Mouse (Mus musculus) layer of hippocampus, postnatal 14 days (tissue): ENCODE measurements around the gene Asic2. TPM values are rescaled to one million over a fixed set of nuclear protein-coding genes. Genes with fewer than 3 reads are reported as not detected.

ENCODE experiments used
- DNase-seq, 2 experiments: peaks; one replicate each; pipeline ENCODE4 v3.0.0; 2021 to 2022; ENCODE audit warnings: low spot score in 2 of 2, mixed read lengths in 1 of 2
- total RNA-seq, 2 experiments: library from RNA; stranded (reverse); gene quantifications; 2 replicates each; pipeline ENCODE4 v1.2.3; 2021

Asic2 gene
- total RNA-seq, 2 experiments from 2014 or later, result 56.0 to 64.3 TPM

DNA sequence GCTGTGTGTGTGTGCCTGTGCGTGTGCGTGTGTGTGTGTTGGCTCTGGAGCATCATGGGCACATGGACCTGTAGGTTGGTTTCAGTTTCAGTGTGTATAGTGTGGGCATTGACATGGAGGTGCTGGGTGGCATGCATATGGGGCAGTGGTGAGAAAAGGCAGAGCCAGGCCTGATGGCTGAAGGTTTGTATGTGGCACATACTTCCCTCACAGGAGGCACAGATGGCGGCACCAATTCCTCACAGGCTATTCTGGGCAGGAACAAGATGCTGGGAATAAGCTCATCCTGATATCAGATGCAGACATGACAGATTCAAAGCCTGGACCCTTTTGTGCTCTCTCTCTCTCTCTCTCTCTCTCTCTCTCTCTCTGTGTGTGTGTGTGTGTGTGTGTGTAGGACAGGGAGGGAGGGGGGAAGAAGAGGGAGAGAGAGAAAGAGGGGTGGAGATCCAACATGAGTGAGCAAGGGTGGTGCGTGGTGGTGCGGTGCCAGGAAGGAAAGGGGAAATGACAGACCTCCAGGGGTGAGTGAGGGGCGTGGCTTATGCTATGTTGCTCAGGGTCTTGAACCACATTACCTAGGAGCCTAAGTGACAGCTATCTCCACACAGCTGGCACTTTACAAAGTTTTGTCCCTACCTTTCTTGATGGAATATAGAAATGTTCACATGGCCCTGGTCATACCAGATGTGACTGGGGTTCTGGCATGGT lies 1083.6 kb downstream of the Asic2 start:
- DNase-seq, result peak in 1 of 2 experiments; percentile 37

DNA sequence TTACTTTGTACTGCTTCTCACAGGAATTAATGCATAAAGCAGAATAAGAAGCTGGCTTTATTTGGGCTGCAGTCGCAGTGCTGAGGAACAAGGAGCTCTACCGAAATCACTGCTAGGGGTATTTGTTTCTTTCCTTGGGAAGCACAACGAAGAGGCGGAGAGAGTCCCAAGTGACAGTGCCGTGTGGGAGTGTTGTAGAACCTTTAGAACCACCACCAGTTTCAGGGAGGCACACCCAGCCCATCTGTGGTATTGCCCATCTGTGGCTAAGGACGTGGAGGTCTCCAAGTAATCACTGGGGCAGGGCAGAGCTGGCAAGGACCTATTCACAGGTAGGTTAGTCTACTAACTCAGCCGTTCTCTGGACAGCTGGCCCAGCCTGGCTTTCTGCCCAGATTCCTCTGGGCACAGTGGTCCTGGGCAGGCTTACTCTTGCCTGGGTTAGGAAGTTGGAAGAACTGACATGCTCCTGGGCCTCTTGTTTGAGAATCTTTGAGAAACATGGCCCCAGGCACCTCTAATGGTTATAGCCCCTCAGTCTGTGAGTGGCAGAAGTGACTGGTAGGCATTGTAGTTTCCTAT lies 1085.9 kb downstream of the Asic2 start:
- DNase-seq, result no peak

DNA sequence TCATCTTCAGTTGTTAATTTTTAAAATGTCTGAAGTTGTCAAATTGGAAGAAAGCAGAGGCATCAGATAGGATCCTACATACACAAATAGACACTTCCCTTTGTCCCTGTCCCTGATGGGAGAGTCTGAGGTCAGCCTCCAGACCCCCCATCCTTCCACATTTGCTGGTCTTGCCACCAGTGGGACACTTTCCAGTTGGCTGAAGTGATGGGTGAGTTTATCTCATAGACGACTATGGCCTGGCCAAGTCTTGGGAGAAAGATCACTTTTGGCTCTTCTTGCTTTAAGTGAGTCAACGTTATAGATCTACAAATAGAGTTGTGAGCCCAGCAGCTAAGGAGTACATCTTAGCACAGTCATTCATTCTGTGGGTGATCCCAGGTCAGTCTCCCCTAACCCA lies 1090.2 kb downstream of the Asic2 start:
- DNase-seq, result no peak

DNA sequence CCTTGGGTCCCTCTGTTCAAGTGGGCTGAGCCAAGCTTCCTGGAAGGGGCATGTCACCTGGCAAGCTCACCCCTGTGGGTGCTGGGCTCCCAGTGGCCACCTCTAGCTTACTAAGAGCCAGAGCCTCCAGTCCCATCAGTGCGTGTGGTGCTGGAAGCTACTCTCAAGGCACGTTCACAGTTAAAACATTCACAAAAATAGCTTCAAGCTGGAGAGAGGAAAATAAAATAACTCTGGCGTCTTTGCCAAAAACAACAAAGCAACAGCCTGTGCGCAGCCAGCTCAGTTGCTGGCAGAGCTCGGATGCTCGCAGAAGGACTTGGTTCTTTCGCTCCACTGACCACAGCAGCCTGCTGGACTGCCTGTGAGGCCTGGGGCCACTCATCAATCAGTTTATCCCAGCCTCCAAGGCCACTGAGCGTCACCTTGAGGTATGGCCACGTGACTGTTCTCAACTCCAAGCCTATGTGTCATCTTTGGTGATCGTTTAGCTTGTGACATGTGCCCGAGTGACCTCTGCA lies 1091.1 kb downstream of the Asic2 start:
- peak; percentile 45 to 78 for DNase-seq

DNA sequence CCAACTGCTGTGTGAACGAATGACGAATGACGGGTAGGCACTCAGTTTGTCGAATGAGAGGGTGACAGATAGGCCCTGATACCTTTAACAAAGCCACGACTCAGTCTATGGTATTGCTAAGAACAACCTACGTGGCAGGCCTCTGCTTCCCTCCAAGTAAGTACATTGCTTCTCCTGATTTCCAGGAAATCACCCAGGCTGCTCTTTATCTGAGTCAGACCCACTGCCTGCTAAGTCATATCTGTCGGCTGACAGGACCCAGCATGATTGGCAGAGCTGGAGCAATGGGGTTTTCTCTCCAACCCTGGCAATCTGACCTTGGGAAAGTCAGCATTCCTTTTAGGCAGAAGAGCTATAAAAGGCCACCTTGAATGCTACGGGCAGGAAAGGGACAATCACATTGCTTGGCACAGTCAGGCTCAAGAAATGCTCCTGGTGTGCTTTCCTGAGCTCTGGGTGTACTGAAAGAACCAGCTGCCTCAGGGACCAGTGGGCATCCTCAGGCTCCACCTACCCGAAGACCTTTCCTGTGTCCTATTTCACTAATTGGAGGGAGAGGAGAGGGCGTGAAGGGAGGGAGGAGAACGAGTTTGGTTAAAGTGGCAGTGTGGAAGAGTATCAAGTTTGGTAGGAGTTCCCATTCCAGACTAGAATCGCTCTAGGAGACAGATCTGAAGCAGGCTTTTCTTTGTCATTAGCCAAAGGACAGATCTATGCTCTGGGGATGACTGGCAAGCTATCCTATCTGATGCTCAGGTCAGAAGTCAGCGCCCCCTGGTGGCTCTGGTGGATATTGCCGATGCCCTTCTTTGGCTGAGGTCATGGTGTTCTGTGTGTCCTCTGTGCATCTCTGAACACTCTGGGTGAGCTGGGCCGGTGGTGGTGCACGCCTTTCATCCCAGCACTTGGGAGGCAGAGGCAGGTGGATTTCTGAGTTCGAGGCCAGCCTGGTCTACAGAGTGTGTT lies 1095.5 kb downstream of the Asic2 start:
- no peak for DNase-seq

DNA sequence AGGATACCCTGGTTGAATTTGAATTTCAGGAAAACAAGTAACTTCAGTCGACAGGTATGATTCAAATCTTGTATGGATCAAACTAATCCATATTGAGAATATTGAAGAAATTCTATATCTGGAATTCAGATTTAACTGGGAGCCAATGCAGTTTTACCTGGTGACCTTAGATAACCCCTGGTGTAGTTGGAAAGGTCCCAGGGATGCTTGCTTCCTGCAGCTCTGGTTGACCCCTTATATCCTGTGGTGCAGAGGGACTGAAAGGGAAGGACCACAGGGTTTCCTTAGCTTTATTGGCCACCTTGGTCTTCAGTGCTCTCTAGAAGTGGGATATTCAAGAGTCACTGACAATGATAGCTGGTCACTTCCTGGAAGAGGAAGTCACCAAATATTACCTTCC lies 1100.2 kb downstream of the Asic2 start:
- DNase-seq, result no peak

DNA sequence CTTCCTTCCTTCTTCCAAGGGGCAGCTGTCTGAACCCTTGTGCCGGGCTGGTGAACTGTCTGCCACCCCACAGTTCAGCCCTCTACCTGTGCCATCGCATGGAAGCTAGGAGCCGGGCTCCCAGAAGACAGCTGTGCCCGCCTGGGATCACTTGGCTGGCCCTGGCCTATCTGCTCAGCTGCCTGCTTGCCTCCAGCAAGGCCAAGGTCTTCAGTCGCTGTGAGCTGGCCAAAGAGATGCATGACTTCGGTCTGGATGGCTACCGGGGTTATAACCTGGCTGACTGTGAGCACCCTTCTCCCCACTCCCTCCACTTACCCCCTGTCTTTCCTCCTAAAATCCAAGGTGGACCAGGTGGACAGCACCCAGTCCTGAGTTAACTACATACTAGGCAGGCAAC lies 1105.3 kb downstream of the Asic2 start:
- no peak for DNase-seq

DNA sequence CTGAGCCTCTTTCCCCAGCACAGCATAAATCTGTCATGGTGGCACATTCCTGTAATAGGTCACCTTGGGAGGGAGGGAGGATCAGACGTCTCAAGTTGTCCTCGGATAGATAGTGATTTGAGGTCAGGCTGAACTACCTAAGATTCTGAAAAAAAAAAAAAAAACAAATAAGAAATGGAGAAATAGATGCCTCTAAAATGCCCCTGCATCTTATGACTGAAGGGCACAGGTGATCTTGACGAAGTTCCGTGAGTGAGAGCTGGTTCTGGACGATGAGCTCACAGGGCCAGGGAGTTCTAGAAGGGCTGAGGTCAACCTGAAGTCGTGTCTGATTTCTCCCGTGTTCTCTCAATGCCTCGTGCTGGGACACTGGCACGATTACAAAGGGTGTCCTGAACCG lies 1110.2 kb downstream of the Asic2 start, which contains the start of gene Spaca3:
TSS of gene Spaca3 (plus strand) at position 301 of the 400 bp plus-strand sequence.
- DNase-seq, result no peak

DNA sequence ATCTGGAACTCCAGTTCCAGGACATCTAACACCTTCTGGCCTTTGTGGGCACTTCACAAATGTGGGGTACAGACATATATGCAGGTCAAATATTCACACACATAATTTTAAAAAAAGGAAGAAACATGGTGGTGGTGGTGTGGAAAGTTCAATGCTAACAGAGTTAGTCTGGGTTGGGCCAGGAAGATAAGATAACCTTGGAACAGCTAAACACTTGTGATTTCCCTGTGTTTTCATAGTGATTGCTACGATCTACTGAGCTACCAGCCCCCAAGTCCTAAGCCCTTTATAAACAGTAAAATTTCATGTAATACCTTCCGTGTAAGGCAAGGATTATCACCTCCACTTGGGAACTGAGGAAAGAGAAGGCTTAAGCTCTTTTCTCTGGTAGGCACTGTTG lies 1111.4 kb downstream of the Asic2 start:
- DNase-seq, result no peak

DNA sequence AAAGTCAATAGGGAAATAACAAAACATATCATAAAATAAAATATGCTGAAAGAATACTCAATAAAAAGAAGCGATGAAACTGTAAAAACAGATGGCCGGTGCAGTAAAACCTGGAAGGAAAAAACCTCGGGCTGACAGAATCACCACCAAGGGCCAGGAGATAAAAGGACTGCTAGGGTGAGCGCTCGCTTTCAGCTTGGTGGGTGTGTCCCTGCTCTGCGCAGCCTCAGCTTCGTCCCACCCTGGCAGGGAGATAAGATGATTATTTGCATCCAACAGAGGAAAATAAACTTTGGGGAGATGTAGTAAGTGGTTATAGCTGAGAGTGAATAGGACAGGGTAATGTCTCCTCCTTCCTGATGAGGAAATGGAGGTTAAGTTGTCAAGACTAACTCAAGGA lies 1113.3 kb downstream of the Asic2 start:
- DNase-seq, result no peak

DNA sequence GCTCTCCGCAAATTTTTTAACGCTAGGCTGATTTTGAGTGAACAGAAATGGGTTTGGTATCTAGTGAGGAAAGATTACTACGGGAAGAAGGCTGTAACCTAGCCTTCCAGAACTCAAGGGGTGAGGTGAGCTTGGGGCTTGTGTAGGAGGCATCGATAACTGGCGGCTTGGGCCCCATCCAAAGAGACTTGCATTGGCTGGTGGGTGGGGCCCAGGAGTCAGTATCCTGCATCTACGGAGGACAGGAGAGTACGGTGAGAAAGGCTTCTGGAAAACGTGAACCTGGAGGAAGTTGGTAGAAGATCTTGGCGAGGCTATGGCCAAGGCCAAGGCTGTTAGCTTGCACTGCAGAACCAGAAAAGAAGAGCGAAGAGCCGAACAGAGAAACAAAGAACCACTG lies 1113.8 kb downstream of the Asic2 start:
- no peak for DNase-seq

DNA sequence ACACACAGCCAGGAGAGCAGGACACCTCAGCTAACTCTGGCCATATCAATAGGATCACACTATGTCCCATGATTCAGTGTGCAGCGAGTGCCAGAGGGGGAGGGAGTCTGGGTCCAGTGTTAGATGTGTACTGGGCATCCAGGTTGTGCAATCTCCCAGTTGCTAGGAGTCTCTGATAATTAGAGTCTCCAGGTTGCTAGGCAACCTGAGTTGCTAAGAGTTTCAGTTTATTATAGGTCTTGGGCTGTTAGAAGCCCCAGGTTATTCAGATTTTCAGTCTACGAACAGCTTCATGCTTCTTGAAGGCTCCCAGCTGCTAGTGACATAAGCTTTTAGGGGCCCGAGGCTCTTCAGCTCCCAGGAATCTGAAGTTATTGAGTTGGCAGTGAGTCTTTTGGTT lies 1115.2 kb downstream of the Asic2 start:
- peak in 1 of 2 experiments; percentile 6 for DNase-seq

DNA sequence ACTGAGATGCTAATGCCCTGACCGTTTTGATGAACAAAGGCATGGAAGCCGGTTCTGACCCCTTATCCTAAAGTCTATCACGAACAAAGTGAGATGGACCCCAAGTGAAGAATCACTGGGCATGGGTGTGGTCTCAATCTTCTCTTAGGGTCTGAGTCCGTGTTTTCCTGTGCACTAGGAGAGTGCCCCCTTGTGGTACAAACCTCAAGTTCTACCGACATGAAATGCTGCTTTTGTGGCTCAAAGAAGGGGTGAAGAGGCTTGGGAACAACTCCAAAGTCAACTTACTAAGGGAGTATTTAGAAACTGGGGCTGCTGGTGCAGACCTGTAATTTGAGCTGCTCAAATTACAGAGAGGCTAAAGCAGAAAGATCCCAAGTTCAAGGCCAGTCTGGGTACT lies 1116.4 kb downstream of the Asic2 start:
- DNase-seq, result no peak

DNA sequence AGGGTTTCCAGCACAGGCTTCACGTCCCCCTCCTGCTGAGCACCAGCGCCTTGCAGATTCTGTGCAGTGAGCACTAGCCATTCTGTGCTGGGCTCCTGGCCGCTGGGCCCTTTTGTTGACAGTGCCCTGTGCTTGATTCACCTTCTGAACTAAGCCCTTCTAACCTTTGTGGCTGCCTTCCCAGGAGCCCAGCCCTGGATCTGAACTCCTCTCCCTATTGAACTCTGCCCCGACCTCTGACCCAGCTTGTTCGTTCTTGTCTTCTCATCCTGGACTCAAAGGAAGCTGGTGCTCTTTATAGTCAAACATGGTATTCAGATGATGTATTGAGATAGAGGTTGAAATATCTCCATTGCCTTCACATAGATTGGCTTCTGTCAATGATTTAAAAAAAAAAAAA lies 1120.1 kb downstream of the Asic2 start:
- DNase-seq, result no peak

DNA sequence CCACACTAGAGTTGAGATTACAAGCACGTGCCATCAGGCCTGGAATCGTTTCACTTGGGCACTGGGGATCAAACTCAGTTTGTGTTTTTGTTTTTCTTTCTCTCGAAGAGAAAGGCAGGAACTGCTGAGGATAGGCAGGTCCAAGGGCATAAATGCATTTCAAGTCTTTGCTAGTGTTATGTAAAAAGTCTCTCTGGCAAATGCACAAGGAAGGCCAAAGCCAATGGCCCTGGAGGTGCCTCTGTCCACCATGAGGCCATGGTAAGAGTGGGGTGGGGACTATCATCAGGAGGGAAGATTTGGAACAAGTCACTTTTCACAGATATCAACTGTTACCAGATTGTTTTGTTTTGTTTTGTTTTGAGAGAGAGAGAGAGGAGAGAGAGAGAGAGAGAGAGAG lies 1122.1 kb downstream of the Asic2 start:
- DNase-seq, result no peak

DNA sequence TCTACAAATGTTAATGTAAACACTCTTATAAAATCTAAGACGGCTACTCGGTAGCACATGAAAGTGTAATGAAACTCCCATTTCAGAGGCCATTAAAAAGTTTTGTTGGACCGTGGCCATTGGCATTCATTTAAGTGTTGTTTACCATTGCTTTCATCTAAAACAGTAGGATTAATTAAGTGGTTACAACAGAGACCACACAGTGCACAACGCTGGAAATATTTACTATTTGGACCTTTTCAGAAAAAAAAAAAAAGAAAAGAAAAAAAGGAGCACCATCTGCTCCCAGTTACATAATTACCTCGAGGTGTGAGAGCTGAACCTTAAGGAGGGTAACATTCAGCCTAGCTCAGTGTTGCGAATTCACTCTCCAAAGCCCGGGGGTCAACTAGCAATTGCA lies 1122.8 kb downstream of the Asic2 start:
- no peak for DNase-seq

DNA sequence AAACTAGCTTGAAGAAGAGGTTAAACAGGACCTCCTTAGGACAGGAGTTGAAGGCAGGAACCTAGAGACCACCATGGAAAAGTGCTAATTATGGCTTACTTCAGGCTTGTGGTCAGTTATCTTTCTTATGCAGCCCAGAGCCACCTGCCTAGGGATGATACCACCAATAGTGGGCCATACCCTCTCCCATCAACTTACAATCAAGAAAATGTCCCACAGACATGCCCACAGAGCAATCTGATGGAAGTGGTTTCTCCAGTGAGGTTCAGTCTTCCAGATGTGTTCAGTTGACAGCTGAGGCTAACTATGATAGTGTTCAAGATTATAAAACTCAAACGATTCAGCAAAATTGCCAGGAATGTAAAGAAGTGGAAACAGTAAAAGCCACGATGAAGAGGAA lies 1124.8 kb downstream of the Asic2 start:
- DNase-seq, result no peak

DNA sequence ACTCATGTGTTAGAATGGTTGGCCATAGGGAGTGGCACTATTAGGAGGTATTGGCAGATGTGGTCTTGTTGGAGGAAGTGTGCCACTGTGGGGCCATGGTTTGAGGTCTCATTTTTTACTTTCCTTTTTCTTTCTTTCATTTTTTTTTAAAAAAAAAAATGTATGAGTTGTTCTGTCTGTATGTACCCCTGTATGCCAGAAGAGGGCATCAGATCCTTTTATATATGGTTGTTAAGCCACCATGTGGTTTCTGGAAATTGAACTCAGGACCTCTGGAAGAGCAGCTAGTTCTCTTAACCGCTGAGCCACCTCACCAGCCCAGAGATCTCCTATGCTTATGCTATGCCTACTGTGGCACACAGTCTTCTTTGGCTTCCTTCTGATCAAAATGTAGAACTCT lies 1129.5 kb downstream of the Asic2 start:
- DNase-seq, result no peak

DNA sequence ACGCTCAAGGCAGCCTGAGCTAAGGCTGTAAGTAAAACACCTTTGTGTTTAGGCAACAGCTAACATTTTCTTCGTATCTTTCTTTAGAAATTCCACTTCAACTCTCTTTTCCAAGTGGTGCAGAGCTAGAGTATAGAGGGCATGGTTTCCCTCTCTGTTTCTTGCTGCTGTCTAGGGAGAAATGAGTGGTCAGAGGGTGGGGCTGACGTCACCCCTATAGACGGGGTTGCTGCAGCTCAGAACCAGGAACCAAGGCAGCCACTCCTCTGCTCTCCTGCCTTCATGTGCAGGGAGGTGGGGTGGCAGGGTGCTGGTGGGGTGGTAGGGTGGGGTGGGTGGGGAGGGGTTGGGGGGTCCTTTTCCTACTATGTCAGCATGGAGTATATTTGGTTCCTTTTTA lies 1132.4 kb downstream of the Asic2 start:
- no peak for DNase-seq

DNA sequence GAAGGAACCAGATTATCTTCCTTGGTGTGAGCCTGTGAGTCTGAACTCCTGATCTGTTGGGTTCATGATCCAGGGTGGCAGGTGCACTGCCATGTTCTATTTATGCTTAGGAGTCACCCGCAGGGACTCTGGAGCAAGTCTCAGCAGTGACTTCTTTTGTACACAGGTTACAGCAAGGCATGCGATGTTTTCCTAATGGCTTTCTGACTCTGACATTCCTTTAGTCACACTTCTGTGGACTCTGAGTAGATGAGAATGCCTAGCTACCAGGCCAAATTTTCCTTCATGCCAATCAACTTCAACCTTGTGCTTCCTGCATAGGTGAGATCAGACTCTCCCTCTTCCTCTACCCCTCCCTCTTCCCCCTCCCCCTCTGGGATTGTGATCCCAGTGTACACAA lies 1132.9 kb downstream of the Asic2 start:
- DNase-seq, result no peak
